Mouse (Mus musculus): ENCODE data around the gene Sox2.

Gene Sox2

GRCm38 (mm10) chr3:34688072-34688471 is 37.9 kb downstream of the Sox2 start:
- H3K9me3 ChIP-seq (ENCODE audit: low read length) = no peaks in the 10 kb centered on the region
- no peaks in the 10 kb centered on the region for H3K36me3 ChIP-seq (ENCODE audit: insufficient read depth, low read length)
- H3K4me1 ChIP-seq (replicated peaks; ENCODE audit: low read depth, low read length) = peaks cover 45% of the 10 kb centered on the region
- 0 out of 2 replicates have a peak, but pooled peaks cover 4% of the 10 kb centered on the region for H3K27me3 ChIP-seq (ENCODE audit: insufficient read depth, low read length)
- TF ChIP-seq POU5F1 (IDR thresholded peaks at IDR 0.05; ENCODE audit: borderline replicate concordance, low read length) = no peak
- no peak for TF ChIP-seq NANOG (IDR thresholded peaks at IDR 0.05; ENCODE audit: borderline replicate concordance, low read length)
- no peak for TF ChIP-seq CTCF (conservative IDR thresholded peaks at IDR 0.05; ENCODE audit: low read length)
- H3K4me3 ChIP-seq (replicated peaks; ENCODE audit: low read length) = no peak overlapping the region

- TF ChIP-seq POU5F1 (IDR thresholded peaks at IDR 0.05; ENCODE audit: borderline replicate concordance, low read length) (no peak), NANOG (IDR thresholded peaks at IDR 0.05; ENCODE audit: borderline replicate concordance, low read length) (no peak), CTCF (conservative IDR thresholded peaks at IDR 0.05; ENCODE audit: low read length) (no peak)
- no peaks in the 10 kb centered on the region for H3K36me3 ChIP-seq (ENCODE audit: insufficient read depth, low read length)
- peaks cover 63% of the 10 kb centered on the region for H3K4me1 ChIP-seq (replicated peaks; ENCODE audit: low read depth, low read length)
- H3K27me3 ChIP-seq (ENCODE audit: insufficient read depth, low read length) = peaks cover 6% of the 10 kb centered on the region; the same call in 1 of the 2 replicates
- H3K4me3 ChIP-seq (replicated peaks; ENCODE audit: low read length) = peak overlapping the region; percentile 59
- no peaks in the 10 kb centered on the region for H3K9me3 ChIP-seq (ENCODE audit: low read length)
Measured at GRCm38 (mm10) chr3:34691703-34692393, 41.6 kb downstream of the Sox2 start.

GRCm38 (mm10) chr3:34692394-34692745 is 42.2 kb downstream of the Sox2 start:
- Histone ChIP-seq H3K4me1 (replicated peaks; ENCODE audit: low read depth, low read length) (peaks cover 66% of the 10 kb centered on the region), H3K9me3 (ENCODE audit: low read length) (no peaks in the 10 kb centered on the region), H3K36me3 (ENCODE audit: insufficient read depth, low read length) (no peaks in the 10 kb centered on the region), H3K27me3 (ENCODE audit: insufficient read depth, low read length) (peaks cover 6% of the 10 kb centered on the region; the same call in 1 of the 2 replicates), H3K4me3 (replicated peaks; ENCODE audit: low read length) (peak overlapping the region; percentile 59)
- TF ChIP-seq POU5F1 (IDR thresholded peaks at IDR 0.05; ENCODE audit: borderline replicate concordance, low read length) (no peak), CTCF (conservative IDR thresholded peaks at IDR 0.05; ENCODE audit: low read length) (no peak), NANOG (IDR thresholded peaks at IDR 0.05; ENCODE audit: borderline replicate concordance, low read length) (no peak)
